Mouse (Mus musculus) left cerebral cortex, adult 8-10 months (tissue): Measurements from ENCODE around the gene Kcnip1. TPM values are rescaled to one million over a fixed set of nuclear protein-coding genes. Genes with fewer than 3 reads are reported as not detected.

ENCODE experiments used
- DNase-seq, 2 experiments: peaks; one replicate each; pipeline ENCODE4 v3.0.0; 2022; ENCODE audit warnings: low spot score in 2 of 2
- total RNA-seq, 4 experiments: library from RNA; stranded (reverse); gene quantifications; 2 replicates each; pipeline ENCODE4 v1.2.4; 2022

Kcnip1 gene
- total RNA-seq, 4 experiments from 2014 or later = 25.7 to 29.8 (median 29.5) TPM

DNA sequence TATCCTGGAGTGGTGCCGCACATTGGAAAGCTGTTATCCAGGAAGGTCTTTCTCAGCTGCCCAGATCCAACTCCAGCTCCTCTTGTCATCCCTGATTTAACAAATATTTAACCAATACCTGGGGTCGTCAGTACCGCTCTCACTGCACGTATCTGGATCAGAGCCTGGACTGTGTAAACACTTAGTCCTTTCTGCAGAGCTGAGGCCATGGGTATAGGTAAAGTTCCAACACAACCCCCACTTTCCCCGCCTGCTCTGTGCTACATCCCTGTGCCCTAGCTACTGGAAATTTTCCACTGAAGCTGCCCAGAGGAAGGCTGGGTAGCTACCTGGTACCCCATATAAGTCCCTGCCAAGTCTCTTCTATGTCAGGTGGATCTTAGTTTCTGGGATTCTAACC lies 3.0 kb downstream of the Kcnip1 start:
- DNase-seq = no peak

DNA sequence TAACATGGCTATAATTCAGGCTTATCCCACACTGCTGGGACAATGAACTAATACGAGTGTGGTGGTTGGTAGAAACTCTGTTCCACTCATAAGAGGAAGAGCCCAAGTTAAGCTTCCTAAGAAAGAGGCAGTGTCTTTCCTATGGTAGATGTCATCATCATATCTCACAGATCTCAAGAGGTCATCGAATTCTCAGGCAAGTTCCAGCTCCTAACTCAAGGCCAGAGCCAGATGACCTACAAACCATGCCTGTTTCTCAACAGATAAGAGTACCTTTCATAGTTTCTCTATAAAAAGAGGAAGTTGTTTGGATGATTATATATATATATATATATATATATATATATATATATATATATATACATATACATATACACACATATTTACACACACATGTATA lies 6.4 kb downstream of the Kcnip1 start:
- DNase-seq = no peak

DNA sequence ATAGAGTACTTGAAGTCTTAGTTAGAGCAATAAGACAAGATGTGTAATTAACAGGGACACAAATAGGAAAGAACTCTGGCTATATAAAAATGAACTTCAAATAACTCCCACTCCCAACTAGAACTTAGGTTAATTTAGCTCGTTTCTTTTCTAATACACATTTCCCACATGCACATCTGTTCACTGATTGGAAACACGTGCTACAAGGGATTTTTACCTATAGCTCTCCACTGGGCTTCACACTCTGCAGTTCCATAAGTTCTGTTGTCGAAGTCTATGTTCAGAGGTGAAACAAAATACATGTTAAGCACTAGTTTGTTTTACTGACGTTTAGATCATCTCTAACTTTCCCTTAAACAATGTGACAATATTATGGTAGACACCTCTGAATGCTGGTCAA lies 12.8 kb downstream of the Kcnip1 start:
- DNase-seq = no peak

DNA sequence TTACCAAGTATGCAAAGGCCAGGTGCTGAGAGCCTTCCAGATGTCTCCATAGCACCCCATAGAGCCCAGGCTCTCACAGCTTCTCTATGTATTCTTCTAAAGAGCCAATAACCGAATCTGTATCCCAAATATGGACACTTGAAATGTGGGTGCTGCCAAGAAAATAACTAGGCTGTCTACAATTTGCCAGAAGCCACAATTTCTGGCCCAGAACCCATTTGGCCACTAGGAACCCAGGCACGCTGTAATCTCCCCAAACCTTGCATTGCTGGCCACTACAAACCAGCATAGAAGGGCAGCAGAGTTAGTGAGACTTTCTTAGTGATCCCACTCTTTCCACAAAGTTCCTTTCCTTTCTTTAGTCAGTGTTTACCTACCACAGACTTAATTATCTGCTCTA lies 17.8 kb downstream of the Kcnip1 start:
- DNase-seq = no peak

DNA sequence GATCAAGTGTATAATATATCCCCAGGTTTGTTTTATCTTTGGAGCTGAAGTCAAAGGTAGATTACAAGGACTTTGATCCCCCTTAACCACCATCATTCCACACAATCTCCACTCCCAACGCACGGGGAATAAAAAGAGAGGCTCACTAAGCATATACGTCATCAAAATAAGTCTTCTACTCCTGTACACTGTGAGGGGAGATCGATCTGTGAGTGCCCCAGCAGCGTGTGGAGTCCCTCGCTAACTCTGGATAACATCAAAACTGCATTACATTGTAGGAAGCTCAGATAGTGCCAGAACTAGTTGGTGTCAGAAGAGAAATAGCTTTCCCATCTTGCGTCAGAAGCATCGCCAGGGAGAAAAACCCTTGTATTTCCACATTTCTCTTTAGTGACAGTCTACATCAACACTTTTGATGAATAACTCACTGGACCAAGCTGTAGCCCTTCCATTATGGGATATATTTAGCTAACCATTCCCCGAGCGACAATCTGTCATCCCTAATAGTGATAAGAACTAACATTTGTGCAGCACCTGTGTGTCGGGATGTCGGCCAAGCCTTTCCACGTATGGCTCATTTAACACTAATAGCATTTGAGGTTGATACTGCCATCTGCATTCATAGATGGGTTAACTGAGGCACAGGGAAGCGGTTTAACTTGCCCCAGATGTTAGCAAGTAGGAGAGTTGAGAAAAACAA lies 18.5 kb downstream of the Kcnip1 start:
- no peak for DNase-seq

DNA sequence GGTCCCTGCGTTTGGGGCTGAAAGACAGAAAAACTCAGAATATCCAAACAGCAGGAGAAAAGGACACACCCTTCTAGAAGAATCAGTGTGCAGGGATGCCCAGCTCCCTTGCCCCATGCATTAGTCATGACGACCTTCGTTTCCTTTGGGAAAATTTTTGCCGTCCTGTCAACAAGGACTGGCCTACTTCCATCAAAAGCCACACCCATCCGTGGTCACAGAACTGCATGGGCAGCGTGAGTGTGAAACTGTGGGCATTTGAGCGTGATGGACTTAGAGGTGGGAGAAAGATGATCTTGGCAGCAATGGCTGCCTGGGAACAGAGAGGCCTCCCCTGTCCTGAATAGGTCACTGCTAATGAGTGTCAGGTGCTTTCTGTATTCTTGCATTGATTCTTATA lies 20.8 kb downstream of the Kcnip1 start:
- DNase-seq = no peak

DNA sequence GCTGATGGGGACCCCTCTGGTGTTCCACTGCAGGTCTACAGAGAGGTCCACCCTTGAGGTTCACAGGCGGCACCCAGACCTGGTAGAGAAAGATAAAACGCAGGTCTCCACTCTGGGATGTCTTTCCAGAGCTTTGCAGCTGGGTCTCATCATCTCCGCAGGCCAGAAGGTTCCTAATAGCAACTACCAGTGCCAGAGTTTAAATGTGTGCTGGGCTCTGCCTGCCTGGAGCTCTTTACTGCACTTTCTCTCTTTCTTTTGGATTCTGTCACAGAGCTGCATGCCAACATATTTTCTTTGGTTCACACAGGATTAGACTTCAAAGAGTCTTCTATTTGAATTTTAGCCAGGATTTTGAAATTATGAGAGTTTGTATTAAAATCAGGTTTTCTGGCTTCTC lies 23.8 kb downstream of the Kcnip1 start:
- DNase-seq = no peak

DNA sequence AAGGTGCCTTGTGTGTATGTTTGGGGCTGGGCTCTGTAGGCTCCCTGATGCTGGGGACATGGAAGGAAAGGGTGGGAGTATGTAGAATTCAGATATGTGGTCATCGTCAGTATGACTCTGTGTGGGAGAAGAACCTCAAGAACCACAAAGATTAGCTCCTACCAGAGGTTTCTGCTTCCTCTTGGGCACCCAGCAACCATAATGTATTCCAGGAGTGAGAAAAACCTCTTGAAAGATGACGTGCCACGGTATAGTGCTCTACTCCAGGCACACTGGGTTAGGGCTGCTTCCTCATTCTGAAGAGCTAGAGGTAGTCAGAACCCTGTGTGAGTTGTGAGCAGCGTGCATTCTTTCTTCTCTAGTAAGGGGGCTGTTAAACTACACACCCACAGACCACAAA lies 25.2 kb downstream of the Kcnip1 start:
- DNase-seq = no peak

DNA sequence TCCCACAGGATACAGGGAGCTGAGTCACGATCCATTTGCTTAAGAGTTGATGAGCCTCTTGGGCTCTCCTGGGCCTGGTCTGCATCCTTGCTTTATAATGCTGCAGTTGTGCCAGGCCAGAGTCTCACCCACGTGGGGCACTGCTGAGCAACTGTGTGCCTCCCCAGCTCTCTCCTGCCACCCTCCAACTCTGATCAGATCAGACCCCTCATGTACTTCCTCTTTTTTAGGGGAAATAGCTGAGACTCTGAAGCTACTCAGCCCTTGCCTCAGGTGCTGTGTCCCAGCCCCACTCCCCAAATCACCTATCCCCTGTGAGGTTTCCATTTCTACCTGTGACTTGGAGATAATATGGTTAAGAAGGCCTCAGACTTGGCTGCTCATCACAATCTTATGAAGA lies 27.6 kb downstream of the Kcnip1 start:
- DNase-seq = no peak

DNA sequence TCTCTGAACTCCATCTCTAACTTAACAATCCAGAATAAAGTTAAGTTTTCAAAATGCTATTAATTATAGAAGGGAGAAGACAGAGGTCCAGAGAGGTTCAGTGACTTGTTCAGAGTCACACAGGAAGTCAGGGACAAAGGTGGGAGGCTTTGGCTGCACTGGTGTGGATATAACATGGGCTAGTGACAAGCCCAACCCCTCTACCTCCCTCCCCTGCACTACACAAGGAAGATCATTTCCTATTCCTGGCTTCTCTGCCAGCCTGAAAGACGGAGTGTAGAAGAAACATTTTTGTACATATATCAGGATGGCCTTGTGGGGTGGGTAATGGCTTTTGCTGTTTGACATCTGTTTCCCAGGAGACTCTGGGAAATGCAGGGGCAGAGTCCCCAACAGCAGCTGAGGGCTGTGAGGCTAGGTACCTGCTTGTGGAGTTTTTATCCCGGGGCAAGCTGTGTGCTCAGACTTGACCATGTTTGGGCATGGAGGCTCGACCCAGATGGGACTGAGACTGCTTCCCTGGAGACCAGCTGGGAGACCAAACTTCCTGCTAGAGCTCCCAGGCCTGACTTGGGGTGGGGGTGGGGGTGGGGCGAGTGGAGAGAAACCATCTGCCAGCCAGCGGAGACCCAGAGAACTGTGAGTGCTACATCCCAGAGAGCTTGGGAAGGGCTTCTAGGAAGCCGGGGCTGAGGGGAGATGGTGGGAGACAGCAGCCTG lies 30.1 kb downstream of the Kcnip1 start, which contains the start of gene Kcnmb1:
Gene Kcnmb1, plus strand, starts transcription at position 326 of the 720 bp plus-strand sequence.
- DNase-seq = no peak

DNA sequence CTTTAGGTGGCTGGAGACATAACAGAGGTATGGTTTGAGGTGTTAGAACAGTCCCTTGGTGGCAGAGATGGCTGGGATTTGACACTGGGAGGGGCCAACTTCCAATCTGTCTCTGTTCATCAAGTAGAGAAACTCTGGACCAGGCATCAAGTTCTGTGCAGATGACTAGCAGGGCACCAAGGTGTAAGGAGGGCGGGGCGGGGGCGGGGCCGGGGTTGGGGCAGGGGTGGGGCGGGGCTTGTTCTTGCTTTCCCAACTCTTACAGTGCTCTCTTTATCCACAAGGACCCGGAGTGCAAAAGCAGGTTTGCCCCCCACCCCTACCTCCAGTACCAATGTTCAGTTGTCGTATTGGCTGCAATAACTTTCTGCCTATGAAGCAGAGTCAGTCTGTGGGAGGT lies 30.8 kb downstream of the Kcnip1 start:
- no peak for DNase-seq

DNA sequence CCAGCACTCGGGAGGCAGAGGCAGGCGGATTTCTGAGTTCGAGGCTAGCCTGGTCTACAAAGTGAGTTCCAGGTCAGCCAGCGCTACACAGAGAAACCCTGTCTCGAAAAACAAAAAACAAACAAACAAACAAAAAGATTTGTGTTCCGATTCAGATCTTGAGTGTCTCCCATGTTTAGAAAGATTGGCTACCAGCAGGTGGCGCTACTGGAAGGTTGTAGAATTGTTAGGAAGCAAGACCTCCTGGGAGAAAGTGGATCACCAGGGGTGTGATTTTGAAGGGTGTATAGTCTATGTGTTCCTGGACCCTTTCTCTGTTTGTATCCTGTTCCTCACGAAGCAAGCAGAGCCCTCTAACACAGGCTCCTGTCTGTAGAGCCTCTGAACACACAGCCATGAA lies 34.2 kb downstream of the Kcnip1 start:
- no peak for DNase-seq

DNA sequence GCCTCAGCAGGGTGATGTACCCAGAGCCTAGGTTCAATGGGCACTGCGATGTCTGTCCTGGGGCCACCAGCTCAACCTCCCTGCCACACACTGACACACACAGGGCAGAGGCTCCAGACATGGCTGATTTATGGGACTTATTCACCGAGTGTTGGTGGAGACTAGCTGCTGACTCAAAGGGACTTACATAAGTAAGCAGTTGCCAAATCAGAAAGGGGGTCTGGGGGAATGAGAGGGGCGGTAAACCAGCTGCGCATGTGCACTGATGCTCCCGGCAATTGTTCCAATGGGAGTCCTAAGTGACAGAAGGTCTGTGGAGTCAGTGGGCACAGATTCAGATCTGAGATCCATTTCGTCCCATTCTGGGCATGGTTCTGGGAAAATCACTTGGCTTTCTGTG lies 35.4 kb downstream of the Kcnip1 start:
- no peak for DNase-seq

DNA sequence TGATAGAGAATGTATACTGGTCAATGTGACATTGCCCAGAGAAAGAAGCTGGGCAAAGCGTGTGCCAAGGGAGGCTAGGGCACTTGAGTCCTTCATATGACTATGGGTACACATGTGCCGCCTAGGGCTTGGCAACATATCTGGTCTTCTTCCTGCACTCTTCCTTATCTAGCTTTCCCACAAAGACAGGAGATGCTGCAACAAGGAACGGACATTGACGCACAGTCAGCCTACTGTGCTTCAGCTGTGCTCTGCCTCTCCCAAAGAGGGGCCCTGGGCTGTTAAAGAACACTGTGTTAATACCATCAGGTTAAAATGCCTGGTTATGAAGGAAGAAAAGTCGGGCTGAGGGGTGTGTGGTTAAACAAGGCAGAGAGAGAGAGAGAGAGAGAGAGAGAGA lies 36.3 kb downstream of the Kcnip1 start:
- no peak for DNase-seq

DNA sequence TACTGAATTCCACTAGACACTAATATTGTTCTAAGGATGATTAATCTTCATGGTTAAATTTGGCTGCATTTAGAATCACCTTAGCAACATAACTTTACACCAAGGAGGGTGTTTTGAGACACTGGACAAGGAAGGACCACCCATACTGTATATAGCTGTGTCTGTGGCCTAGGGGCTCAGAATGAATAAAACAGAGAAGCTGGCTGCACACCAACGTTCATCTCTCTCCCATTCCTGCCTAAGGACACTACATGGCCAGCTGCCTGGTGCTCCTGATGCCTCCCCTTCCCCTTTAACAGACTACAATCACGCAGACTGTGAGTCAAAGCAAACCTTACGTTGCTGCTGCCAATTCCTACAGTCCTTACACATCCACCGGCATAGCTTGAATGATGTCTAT lies 37.0 kb downstream of the Kcnip1 start:
- DNase-seq = no peak

DNA sequence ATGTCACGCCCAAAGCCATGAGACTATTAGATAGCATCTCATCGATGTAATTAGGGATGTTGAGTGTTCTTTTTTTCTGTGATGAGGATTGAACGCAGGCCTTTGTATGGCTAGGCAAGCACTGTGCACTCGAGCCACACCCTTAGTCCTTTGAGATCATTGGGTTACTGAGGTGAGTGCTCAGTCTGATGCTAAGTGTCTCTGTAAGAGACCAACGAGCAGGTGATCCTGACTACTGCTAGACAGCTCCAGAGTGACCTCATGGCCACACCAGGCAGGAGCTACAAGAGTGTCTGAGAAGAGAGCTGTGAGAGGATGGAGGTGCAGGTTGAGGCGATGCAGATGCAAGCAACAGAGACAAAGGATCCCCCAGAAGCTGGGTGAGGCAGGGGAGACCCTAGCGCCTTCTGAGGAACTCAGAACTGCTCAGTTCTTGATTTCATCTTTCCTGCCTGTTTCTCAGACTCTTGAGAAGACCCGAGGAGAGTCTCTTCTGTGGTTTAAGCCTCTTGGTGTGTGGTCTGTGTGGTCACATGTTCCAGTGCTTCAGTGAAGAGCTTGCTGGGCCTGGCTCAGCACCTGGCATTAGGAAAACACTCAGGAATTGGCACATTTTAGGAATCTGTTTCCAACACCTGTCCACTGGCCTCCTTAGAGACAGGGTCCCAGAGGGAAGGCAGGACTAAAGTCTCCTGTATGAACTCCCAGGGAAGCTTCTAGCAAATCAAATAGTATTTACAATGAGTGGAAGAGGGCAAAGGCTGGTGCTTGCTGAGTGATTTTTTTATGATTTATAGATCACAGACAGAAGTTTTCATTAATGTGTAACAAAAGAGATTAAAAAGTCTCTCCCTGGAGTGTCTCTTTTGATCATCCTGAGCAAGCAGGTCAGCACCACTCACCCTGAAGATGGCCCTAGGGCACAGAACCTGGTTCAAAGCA lies 41.0 kb downstream of the Kcnip1 start:
- DNase-seq = no peak

DNA sequence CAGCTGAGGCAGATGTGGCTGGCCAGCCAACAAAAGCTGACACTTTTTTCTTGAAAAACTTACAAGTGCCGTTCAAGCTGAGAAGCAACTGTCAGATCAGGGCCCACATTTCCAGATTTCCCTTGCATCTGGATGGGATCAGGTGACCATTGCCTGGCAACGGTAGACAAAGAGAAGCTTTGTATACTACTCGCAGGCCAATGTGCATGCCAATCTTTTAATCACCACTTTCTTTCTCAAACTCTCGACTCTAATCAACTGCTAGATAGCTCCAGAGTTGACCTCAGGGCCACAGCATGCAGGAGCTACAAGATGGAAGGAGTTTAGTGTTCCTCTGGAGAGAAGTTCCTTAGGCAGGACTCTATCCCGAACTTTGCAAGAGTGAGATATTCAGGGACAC lies 41.8 kb downstream of the Kcnip1 start:
- no peak for DNase-seq

DNA sequence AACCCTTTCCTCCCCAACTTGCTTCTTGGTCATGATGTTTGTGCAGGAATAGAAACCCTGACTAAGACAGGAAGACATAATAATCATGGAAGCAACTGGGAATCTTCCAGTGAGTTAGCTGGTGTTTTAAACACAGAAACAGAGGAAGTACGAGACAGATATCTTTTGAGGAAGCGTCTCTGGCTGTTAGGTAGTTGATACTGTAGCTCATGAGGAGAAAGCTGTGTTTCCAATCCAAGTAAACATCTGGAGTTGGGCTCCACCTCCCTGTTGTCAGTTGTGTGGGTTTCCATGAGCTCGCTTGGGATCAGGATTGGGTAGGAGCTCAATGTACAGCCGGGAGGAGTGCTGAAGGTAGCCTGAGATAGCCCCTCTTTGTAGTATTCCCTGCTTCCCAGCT lies 46.5 kb downstream of the Kcnip1 start:
- no peak for DNase-seq

DNA sequence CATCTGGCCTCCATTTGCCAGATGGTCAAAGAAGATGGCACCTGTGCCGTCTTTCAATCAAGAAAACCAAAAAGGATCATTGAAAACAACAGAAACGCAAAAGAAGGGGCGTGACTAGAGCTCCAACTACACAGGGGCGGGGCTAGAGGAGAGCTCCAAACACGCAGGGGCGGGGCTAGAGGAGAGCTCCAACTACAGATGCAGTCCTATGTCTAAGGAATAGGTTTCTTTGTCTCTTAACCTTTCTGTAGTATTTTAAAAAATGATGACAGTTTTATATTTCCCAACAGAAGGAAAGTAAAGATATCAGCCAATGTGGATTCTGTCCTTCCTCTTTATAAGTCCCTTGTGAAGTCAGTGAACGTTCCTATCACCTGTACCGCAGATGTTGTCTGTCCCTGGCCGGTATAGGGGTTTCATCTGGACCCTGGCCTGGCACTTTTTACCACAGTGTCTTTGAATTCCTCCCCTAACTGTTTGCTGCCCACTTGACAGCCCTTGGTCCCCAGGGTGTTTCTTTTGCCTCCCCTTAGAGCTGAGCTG lies 48.1 kb downstream of the Kcnip1 start:
- no peak for DNase-seq

DNA sequence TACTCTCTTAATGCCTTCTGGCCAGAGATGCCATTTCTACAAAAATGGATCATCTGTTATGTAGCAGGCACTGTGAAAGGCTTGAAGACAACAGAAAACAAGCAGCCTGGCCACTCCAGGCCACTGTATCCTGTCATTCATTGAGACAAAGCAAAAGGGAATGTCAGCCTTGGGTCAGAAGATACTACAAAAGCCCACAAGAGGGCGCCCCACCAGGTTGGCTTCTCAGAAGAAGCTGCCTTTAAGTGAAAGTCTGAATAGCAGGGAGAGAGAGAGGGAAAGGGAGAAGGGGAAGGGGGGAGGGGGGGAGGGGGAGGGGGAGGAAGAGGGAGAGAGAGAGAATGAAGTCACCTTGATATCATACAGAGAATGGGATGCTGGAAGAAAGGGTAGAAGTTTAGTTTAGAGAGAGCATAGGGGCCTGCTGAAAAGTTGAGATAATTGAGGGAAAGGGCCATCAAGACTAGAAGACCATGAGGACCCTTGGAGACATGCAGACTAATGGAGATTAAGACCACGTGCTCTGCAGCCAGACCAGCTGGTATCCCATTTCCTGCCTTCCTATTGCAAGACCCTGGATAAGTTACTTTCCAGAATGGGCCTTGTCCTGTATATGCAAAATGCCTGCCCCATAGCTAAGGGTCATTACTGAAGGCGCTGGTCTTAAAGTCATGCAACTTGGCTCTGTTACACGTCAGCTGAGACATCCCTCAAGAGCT lies 48.7 kb downstream of the Kcnip1 start:
- no peak for DNase-seq

DNA sequence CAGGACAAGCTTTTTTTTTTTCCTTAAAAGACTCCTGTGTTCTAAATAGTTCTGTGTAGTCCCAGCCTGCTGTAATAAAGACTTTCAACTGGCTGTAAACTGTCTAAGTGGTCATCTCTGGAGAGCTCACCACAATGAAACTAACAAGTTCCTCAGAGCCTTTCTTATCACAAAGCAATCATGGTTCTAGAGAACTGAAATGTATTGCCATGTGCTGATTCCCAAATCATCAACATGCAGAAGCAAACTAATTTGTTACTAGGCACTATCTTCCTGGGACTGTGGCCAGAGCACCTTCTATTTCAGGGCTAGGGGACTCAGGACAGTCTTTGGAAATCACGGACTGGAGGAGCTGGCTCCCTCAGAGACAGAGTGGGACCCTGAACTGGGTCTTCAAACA lies 49.4 kb downstream of the Kcnip1 start:
- DNase-seq = no peak
